Mouse (Mus musculus) bone marrow macrophage, adult 2 months (primary cell): ENCODE results near the gene Retnlb. TPM values are rescaled to one million over a fixed set of nuclear protein-coding genes. Genes with fewer than 3 reads are reported as not detected.

Experiments used
- H3K27ac ChIP-seq: 2 replicates; pipeline ENCODE4 v1.5.1; 2012; ENCODE audit warnings: low read depth, low read length; ENCODE audit not compliant: insufficient read depth
- H3K4me1 ChIP-seq: 2 replicates; pipeline ENCODE4 v1.6.1; 2012; ENCODE audit warnings: low read length; ENCODE audit not compliant: control insufficient read depth, insufficient read depth
- H3K4me3 ChIP-seq: 2 replicates; pipeline ENCODE4 v1.5.1; 2012; ENCODE audit warnings: mild to moderate bottlenecking, low read length, moderate library complexity; ENCODE audit not compliant: insufficient read depth
- CTCF ChIP-seq: IDR thresholded peaks from 2 replicates; pipeline ENCODE4 v1.5.1; 2012; ENCODE audit warnings: low read depth, mild to moderate bottlenecking, low read length, moderate library complexity
- POLR2A ChIP-seq: IDR thresholded peaks from 2 replicates; pipeline ENCODE4 v1.6.1; 2012; ENCODE audit warnings: mild to moderate bottlenecking, low read depth, low read length, borderline replicate concordance
- polyA plus RNA-seq: library from polyadenylated mRNA; stranded (reverse); fragments of >200 nt; gene quantifications from 2 replicates; pipeline ENCODE4 v1.2.4, GENCODE M21; 2012; ENCODE audit not compliant: missing spikeins, insufficient read depth, insufficient read length

Retnlb gene
- polyA plus RNA-seq, result not detected in 2 replicates

GRCm38 (mm10) chr16:48816695-48817094 is at the start of gene Retnlb:
Gene Retnlb (plus strand): TSS chr16:48816856.
- Histone ChIP-seq H3K4me1 (no peaks in the 10 kb centered on the region), H3K27ac (no peak within 1 kb of the TSS), H3K4me3 (no peak within 1 kb of the TSS)
- no peak for TF ChIP-seq CTCF
- no peak for TF ChIP-seq POLR2A

DNA sequence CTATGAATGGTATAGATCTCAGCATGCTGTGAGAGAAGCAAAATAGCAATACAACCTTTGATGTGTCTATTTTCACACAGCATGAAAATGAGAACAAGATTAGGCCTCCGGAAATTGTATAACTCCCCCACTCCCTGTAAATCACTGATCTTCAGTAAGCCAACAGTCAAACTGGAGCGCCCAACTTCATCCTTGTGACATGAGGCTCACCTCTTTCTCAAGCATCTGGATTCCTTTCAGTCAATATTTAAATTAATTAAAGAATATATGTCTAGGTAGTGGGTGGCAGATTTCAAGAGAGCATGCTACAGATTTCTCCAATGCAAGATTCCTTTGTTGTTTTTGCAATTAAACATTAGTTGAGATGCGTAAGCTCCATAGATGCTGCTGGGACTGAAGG is 47.5 kb upstream of the Retnlb start:
- TF ChIP-seq POLR2A (no peak), CTCF (no peak)
- no peaks in the 10 kb centered on the region for H3K4me1 ChIP-seq
- no peak overlapping the region for H3K27ac ChIP-seq
- no peak overlapping the region for H3K4me3 ChIP-seq

- H3K4me3 ChIP-seq, result no peak within 1 kb of the TSS
- TF ChIP-seq CTCF (no peak), POLR2A (no peak)
- no peaks in the 10 kb centered on the region for H3K4me1 ChIP-seq
- no peak within 1 kb of the TSS for H3K27ac ChIP-seq
These were observed 44.6 kb upstream of the Retnlb start, which contains the start of gene Trat1 for GRCm38 (mm10) chr16:48771971-48772445. Gene Trat1 (minus strand): TSS chr16:48772021.

- Histone ChIP-seq H3K27ac (no peak overlapping the region), H3K4me3 (no peak overlapping the region), H3K4me1 (no peaks in the 10 kb centered on the region)
- TF ChIP-seq POLR2A (no peak), CTCF (no peak)
These were observed 39.4 kb upstream of the Retnlb start for GRCm38 (mm10) chr16:48777254-48777653.

GRCm38 (mm10) chr16:48786258-48786657 is 30.4 kb upstream of the Retnlb start:
- TF ChIP-seq POLR2A, result no peak
- no peak for TF ChIP-seq CTCF
- Histone ChIP-seq H3K4me3 (no peak overlapping the region), H3K4me1 (no peaks in the 10 kb centered on the region), H3K27ac (no peak overlapping the region)

- H3K27ac ChIP-seq, result no peak overlapping the region
- H3K4me3 ChIP-seq, result no peak overlapping the region
- TF ChIP-seq CTCF (no peak), POLR2A (no peak)
- no peaks in the 10 kb centered on the region for H3K4me1 ChIP-seq
These were observed 27.9 kb upstream of the Retnlb start for GRCm38 (mm10) chr16:48788704-48789185.

GRCm38 (mm10) chr16:48798285-48798684 is 18.4 kb upstream of the Retnlb start:
- Histone ChIP-seq H3K4me1 (no peaks in the 10 kb centered on the region), H3K27ac (no peak overlapping the region), H3K4me3 (no peak overlapping the region)
- TF ChIP-seq POLR2A (no peak), CTCF (no peak)

DNA sequence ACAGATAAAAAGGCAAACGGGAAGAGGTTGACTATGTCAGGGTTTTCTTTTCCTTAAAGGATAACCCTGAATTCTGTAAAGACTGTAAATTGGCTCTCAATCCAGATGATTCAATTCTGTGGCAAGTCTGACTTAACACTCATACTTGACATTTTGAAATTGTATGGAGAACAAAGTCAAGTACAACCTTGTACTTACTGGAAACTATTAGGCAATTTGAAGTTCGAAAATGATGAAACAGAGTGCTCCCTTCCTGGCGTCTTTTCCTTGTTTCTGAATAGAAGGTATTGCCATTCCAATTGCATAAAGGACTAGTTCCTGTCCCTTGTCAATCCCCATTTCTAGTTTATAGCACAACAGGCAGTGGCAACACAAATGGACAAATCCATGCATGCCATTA is 17.2 kb upstream of the Retnlb start:
- H3K4me1 ChIP-seq, result no peaks in the 10 kb centered on the region
- H3K4me3 ChIP-seq, result no peak overlapping the region
- TF ChIP-seq POLR2A, result no peak
- H3K27ac ChIP-seq, result no peak overlapping the region

- Histone ChIP-seq H3K27ac (no peak overlapping the region), H3K4me3 (no peak overlapping the region), H3K4me1 (no peaks in the 10 kb centered on the region)
- no peak for TF ChIP-seq POLR2A
- TF ChIP-seq CTCF, result no peak
These were observed 15.8 kb upstream of the Retnlb start for GRCm38 (mm10) chr16:48800906-48801305.

- TF ChIP-seq CTCF, result no peak
- Histone ChIP-seq H3K4me1 (no peaks in the 10 kb centered on the region), H3K4me3 (no peak overlapping the region), H3K27ac (no peak overlapping the region)
These were observed 11.2 kb upstream of the Retnlb start for GRCm38 (mm10) chr16:48805412-48805811.

- Histone ChIP-seq H3K27ac (no peak overlapping the region), H3K4me1 (no peaks in the 10 kb centered on the region), H3K4me3 (no peak overlapping the region)
- TF ChIP-seq POLR2A, result no peak
- no peak for TF ChIP-seq CTCF
These were observed 10.1 kb upstream of the Retnlb start for GRCm38 (mm10) chr16:48806521-48806920.
